Mouse (Mus musculus) MEL (cell line): ENCODE measurements around the gene Gstz1. TPM values are rescaled to one million over a fixed set of nuclear protein-coding genes. Genes with fewer than 3 reads are reported as not detected.
A peak's percentile ranks its signal among the peaks of the same experiment; 100 is the strongest.

ENCODE experiments used
- DNase-seq: peaks from one replicate; pipeline ENCODE4 v3.0.0; 2011; ENCODE audit warnings: low read depth, low spot score
- H3K27ac ChIP-seq: 2 replicates; pipeline ENCODE4 v1.5.1; 2012; ENCODE audit warnings: low read depth, mild to moderate bottlenecking, control low read depth, low read length, moderate library complexity; ENCODE audit not compliant: control insufficient read depth
- H3K27me3 ChIP-seq, 2 experiments: fragments of 150-350 bp in 1 of 2; sonication (generic) in 1 of 2; 2 replicates each; pipeline ENCODE4 v1.6.1; 2012; ENCODE audit warnings: low read length in 2 of 2, mild to moderate bottlenecking in 2 of 2, improper control_type of control experiment in 1 of 2, moderate library complexity in 1 of 2; ENCODE audit not compliant: insufficient read depth in 2 of 2, control insufficient read depth in 1 of 2
- H3K36me3 ChIP-seq, 2 experiments: 2 replicates each; pipeline ENCODE4 v1.6.1; 2012 to 2014; ENCODE audit warnings: low read length in 2 of 2, improper control_type of control experiment in 1 of 2, inconsistent platforms in 1 of 2, mild to moderate bottlenecking in 1 of 2; ENCODE audit not compliant: insufficient read depth in 2 of 2, control insufficient read depth in 1 of 2
- H3K4me1 ChIP-seq, 2 experiments: fragments of 150-350 bp in 1 of 2; sonication (generic) in 1 of 2; 2 replicates each; pipeline ENCODE4 v1.6.1; 2012; ENCODE audit warnings: low read length in 2 of 2, improper control_type of control experiment in 1 of 2, mild to moderate bottlenecking in 1 of 2; ENCODE audit not compliant: insufficient read depth in 2 of 2, control insufficient read depth in 1 of 2
- H3K4me3 ChIP-seq, 2 experiments: fragments of 150-350 bp in 1 of 2; sonication (generic) in 1 of 2; 2 replicates each; pipeline ENCODE4 v1.5.1; 2012; ENCODE audit warnings: low read depth in 2 of 2, low read length in 2 of 2, mild to moderate bottlenecking in 2 of 2, moderate library complexity in 2 of 2, control low read depth in 1 of 2, improper control_type of control experiment in 1 of 2; ENCODE audit not compliant: control insufficient read depth in 1 of 2, insufficient read depth in 1 of 2
- H3K79me2 ChIP-seq: 2 replicates; pipeline ENCODE4 v1.6.1; 2012; ENCODE audit warnings: mild to moderate bottlenecking, low read length, moderate library complexity; ENCODE audit not compliant: control insufficient read depth, poor library complexity, insufficient read depth
- H3K9ac ChIP-seq: 2 replicates; pipeline ENCODE4 v1.6.1; 2012; ENCODE audit warnings: low read depth, mild to moderate bottlenecking, control low read depth, low read length, moderate library complexity; ENCODE audit not compliant: control insufficient read depth, poor library complexity, severe bottlenecking
- H3K9me3 ChIP-seq: fragments of 150-350 bp; sonication (generic); replicated peaks from 2 replicates; pipeline ENCODE4 v1.6.1; 2012; ENCODE audit warnings: mild to moderate bottlenecking, low read length, improper control_type of control experiment, moderate library complexity; ENCODE audit not compliant: insufficient read depth
- ELF1 ChIP-seq: IDR thresholded peaks from 2 replicates; pipeline ENCODE4 v1.6.1; 2014; ENCODE audit warnings: low read depth, mild to moderate bottlenecking, inconsistent platforms, low read length, improper control_type of control experiment, moderate library complexity
- EP300 ChIP-seq, 2 experiments: IDR thresholded peaks; 2 replicates each; pipeline ENCODE4 v1.6.1; 2011; ENCODE audit warnings: improper control_type of control experiment in 2 of 2, low read length in 2 of 2, low read depth in 1 of 2, mild to moderate bottlenecking in 1 of 2
- ETS1 ChIP-seq: IDR thresholded peaks from 2 replicates; pipeline ENCODE4 v1.6.1; 2012; ENCODE audit warnings: low read depth, mild to moderate bottlenecking, inconsistent platforms, low read length, improper control_type of control experiment, moderate library complexity
- HCFC1 ChIP-seq: IDR thresholded peaks from 2 replicates; pipeline ENCODE4 v1.6.1; 2012; ENCODE audit warnings: low read depth, mild to moderate bottlenecking, inconsistent platforms, low read length, improper control_type of control experiment, moderate library complexity
- JUND ChIP-seq: IDR thresholded peaks from 2 replicates; pipeline ENCODE4 v1.6.1; 2011; ENCODE audit warnings: low read depth, mild to moderate bottlenecking, improper control_type of control experiment, low read length
- MAFK ChIP-seq: IDR thresholded peaks from 2 replicates; pipeline ENCODE4 v1.6.1; 2011; ENCODE audit warnings: low read depth, mild to moderate bottlenecking, low read length, improper control_type of control experiment, borderline replicate concordance
- MAX ChIP-seq: IDR thresholded peaks from 2 replicates; pipeline ENCODE4 v1.6.1; 2011; ENCODE audit warnings: low read length, improper control_type of control experiment
- MYB ChIP-seq: IDR thresholded peaks from 2 replicates; pipeline ENCODE4 v1.6.1; 2011; ENCODE audit warnings: mild to moderate bottlenecking, low read depth, low read length, improper control_type of control experiment
- POLR2A ChIP-seq, 2 experiments: IDR thresholded peaks; 2 replicates each; pipeline ENCODE4 v1.6.1; 2011 to 2012; ENCODE audit warnings: low read length in 2 of 2, mild to moderate bottlenecking in 2 of 2, control low read depth in 1 of 2, improper control_type of control experiment in 1 of 2, low read depth in 1 of 2, moderate library complexity in 1 of 2; ENCODE audit not compliant: control insufficient read depth in 1 of 2, insufficient read depth in 1 of 2, poor library complexity in 1 of 2
- POLR2AphosphoS2 ChIP-seq: IDR thresholded peaks from 2 replicates; pipeline ENCODE4 v1.6.1; 2011; ENCODE audit warnings: low read length, improper control_type of control experiment
- POLR2AphosphoS5 ChIP-seq: IDR thresholded peaks from 2 replicates; pipeline ENCODE4 v1.6.1; 2012; ENCODE audit warnings: low read depth, borderline replicate concordance, mild to moderate bottlenecking, inconsistent platforms, low read length, moderate library complexity, mixed read lengths
- TAL1 ChIP-seq: IDR thresholded peaks from 2 replicates; pipeline ENCODE4 v1.6.1; 2012; ENCODE audit warnings: mild to moderate bottlenecking, inconsistent platforms, low read length, moderate library complexity, mixed read lengths
- TBP ChIP-seq: IDR thresholded peaks from 2 replicates; pipeline ENCODE4 v1.8.0; 2011; ENCODE audit warnings: low read depth, low read length, improper control_type of control experiment
- USF1 ChIP-seq: IDR thresholded peaks from 2 replicates; pipeline ENCODE4 v1.6.1; 2014; ENCODE audit warnings: low read depth, mild to moderate bottlenecking, inconsistent platforms, low read length, improper control_type of control experiment, moderate library complexity
- ZC3H11A ChIP-seq: IDR thresholded peaks from 2 replicates; pipeline ENCODE4 v1.6.1; 2012; ENCODE audit warnings: low read depth, mild to moderate bottlenecking, inconsistent platforms, low read length, improper control_type of control experiment
- ZNF384 ChIP-seq: IDR thresholded peaks from 2 replicates; pipeline ENCODE4 v1.6.1; 2012; ENCODE audit warnings: low read depth, mild to moderate bottlenecking, inconsistent platforms, low read length, improper control_type of control experiment
- polyA plus RNA-seq, 2 experiments: library from polyadenylated mRNA; stranded (reverse) in 1 of 2; unstranded in 1 of 2; fragments of >175 nt in 1 of 2; fragments of >200 nt in 1 of 2; gene quantifications; 2 replicates each; pipeline versions ENCODE4 v1.2.1 to v1.2.4; 2012; ENCODE audit warnings: low replicate concordance in 2 of 2, low read depth in 1 of 2; ENCODE audit not compliant: insufficient read length in 2 of 2, insufficient read depth in 1 of 2, missing spikeins in 1 of 2
- total RNA-seq: library from RNA; depleted of rRNA; stranded (reverse); fragments of 300-350 nt; gene quantifications from 2 replicates; pipeline ENCODE4 v1.2.3, GENCODE M21; 2012

Gstz1 gene
- total and polyA plus RNA-seq, 3 experiments, result 18.0 to 33.3 TPM; not detected in 1

- H3K27ac ChIP-seq, result no peak overlapping the region; the same call in 1 of the 2 replicates
- no peaks in the 10 kb centered on the region for H3K27me3 ChIP-seq
- H3K79me2 ChIP-seq, result peaks cover 7% of the 10 kb centered on the region; the same call in 1 of the 2 replicates
- H3K9ac ChIP-seq, result peak overlapping the region; percentile 20; the same call in 1 of the 2 replicates
- H3K36me3 ChIP-seq, result peaks cover 0 to 27% of the 10 kb centered on the region in 2 experiments; a peak in 2 of 4 replicates
- no peak for TF ChIP-seq ETS1
- TF ChIP-seq EP300 (IDR thresholded peaks at IDR 0.05; ENCODE audit: low read depth in 1 of 2, low read length in 2 of 2), result peak in 1 of 2 experiments; percentile 50; a peak in 2 of 4 replicates
- H3K4me1 ChIP-seq, result peaks cover 7 to 29% of the 10 kb centered on the region in 2 experiments
- peak; percentile 67 for DNase-seq
- no peaks in the 10 kb centered on the region for H3K9me3 ChIP-seq
- no peak overlapping the region for H3K4me3 ChIP-seq
Observed at GRCm38 (mm10) chr12:87193008-87193407, 46.0 kb downstream of the Gstz1 start.

DNA sequence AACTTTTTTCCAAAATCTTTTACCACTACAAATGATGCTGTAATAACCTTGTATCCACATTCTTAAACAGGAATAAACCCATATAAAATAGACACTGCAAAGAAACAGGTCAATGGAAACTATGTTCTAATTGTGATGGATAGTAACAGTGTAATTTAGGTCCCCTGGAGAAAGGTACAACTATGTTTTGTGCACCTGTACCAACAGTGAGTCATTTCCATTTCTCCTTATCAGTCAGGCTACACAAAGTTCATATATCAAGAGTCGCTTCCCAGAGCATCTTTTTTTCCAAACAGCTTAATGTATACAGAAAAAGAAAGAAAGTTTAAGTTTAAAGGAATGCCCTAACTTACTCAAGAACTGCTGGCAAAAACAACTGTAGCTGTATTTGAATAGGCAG lies 48.1 kb downstream of the Gstz1 start:
- Histone ChIP-seq H3K9ac (no peak overlapping the region), H3K79me2 (peaks cover 17% of the 10 kb centered on the region), H3K36me3 (peaks cover 0 to 29% of the 10 kb centered on the region in 2 experiments; a peak in 2 of 4 replicates), H3K4me3 (no peak overlapping the region), H3K27me3 (no peaks in the 10 kb centered on the region), H3K4me1 (peaks cover 12 to 31% of the 10 kb centered on the region in 2 experiments), H3K27ac (no peak overlapping the region)
- no peak for DNase-seq
- no peak for TF ChIP-seq POLR2A (IDR thresholded peaks at IDR 0.05; ENCODE audit: control insufficient read depth in 1 of 2, insufficient read depth in 1 of 2, low read depth in 1 of 2, low read length in 2 of 2, poor library complexity in 1 of 2)
- TF ChIP-seq POLR2AphosphoS5, result no peak
- no peak for TF ChIP-seq HCFC1
- TF ChIP-seq, all 39 proteins: peak for 0
- H3K9me3 ChIP-seq, result no peaks in the 10 kb centered on the region

DNA sequence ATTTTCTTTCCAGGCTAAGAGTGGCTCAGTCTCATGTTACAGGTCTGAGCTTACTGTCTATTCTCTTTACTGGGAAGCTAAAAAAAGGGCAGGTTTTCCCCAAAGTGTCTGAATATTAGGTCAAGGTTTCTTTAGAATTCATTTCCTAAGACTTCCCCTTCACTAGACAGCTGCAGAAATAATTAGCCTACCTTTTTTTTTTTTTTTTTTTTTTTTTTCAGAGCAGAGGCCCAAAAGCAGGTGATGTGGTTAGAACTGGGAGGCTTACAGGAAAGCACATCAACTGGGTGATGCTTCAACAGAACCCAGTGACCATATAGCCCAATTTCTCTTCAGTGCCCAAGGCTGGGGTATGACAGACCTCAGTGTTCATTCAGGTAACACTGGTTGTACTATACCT lies 49.3 kb downstream of the Gstz1 start:
- Histone ChIP-seq H3K9ac (no peak overlapping the region), H3K79me2 (peaks cover 17% of the 10 kb centered on the region)
- DNase-seq, result no peak
- 0 out of 2 replicates have a peak, but pooled peaks have one; percentile 41 for TF ChIP-seq ZNF384
- no peak for TF ChIP-seq JUND
- TF ChIP-seq TBP, result no peak
- TF ChIP-seq, all 39 proteins: peak for 1
- Histone ChIP-seq H3K36me3 (peaks cover 0 to 29% of the 10 kb centered on the region in 2 experiments; a peak in 2 of 4 replicates), H3K4me3 (no peak overlapping the region), H3K27me3 (no peaks in the 10 kb centered on the region), H3K27ac (no peak overlapping the region), H3K9me3 (no peaks in the 10 kb centered on the region), H3K4me1 (peaks cover 10 to 26% of the 10 kb centered on the region in 2 experiments)

GRCm38 (mm10) chr12:87198792-87199191 lies 51.8 kb downstream of the Gstz1 start:
- Histone ChIP-seq H3K4me3 (peak overlapping the region; percentile 73 to 94), H3K36me3 (peaks cover 0 to 19% of the 10 kb centered on the region in 2 experiments; a peak in 2 of 4 replicates), H3K9me3 (no peaks in the 10 kb centered on the region), H3K27me3 (no peaks in the 10 kb centered on the region), H3K4me1 (peaks cover 7 to 11% of the 10 kb centered on the region in 2 experiments), H3K9ac (peak overlapping the region; percentile 94), H3K79me2 (peaks cover 15% of the 10 kb centered on the region), H3K27ac (no peak overlapping the region)
- TF ChIP-seq POLR2AphosphoS5 (no peak), POLR2AphosphoS2 (no peak), TAL1 (no peak), MYB (no peak), ZC3H11A (no peak), MAX (no peak), USF1 (no peak), ELF1 (no peak), MAFK (no peak)
- no peak for DNase-seq
